Mouse (Mus musculus) thymus, adult 2 months (tissue): ENCODE data around the gene Lrrc7. TPM values are rescaled to one million over a fixed set of nuclear protein-coding genes. Genes with fewer than 3 reads are reported as not detected.

Experiments used
- DNase-seq: peaks from one replicate; pipeline ENCODE4 v3.0.0; 2021
- H3K27ac ChIP-seq: fragments of 200-500 bp; 2 replicates; pipeline ENCODE4 v1.5.1; 2012; ENCODE audit warnings: low read length, control low read depth; ENCODE audit not compliant: control insufficient read depth, insufficient read depth
- H3K27me3 ChIP-seq: fragments of 200-500 bp; 2 replicates; pipeline ENCODE4 v1.6.1; 2012; ENCODE audit warnings: mild to moderate bottlenecking, low read length, moderate library complexity, mixed read lengths; ENCODE audit not compliant: control insufficient read depth, insufficient read depth
- H3K36me3 ChIP-seq: fragments of 200-500 bp; 2 replicates; pipeline ENCODE4 v1.6.1; 2012; ENCODE audit warnings: mild to moderate bottlenecking, low read length, moderate library complexity; ENCODE audit not compliant: control insufficient read depth, insufficient read depth
- H3K4me1 ChIP-seq: fragments of 200-500 bp; replicated peaks from 2 replicates; pipeline ENCODE4 v1.6.1; 2012; ENCODE audit warnings: low read length; ENCODE audit not compliant: control insufficient read depth, insufficient read depth
- H3K4me3 ChIP-seq: fragments of 200-500 bp; 2 replicates; pipeline ENCODE4 v1.5.1; 2012; ENCODE audit warnings: mild to moderate bottlenecking, low read length, control low read depth, moderate library complexity; ENCODE audit not compliant: control insufficient read depth, insufficient read depth
- CTCF ChIP-seq: fragments of 200-500 bp; IDR thresholded peaks from 2 replicates; pipeline ENCODE4 v1.5.1; 2012; ENCODE audit warnings: mild to moderate bottlenecking, control low read depth, low read length, moderate library complexity, borderline replicate concordance; ENCODE audit not compliant: control insufficient read depth, poor library complexity, insufficient read depth; ENCODE audit errors: extremely low read depth
- POLR2A ChIP-seq: fragments of 200-500 bp; IDR thresholded peaks from 2 replicates; pipeline ENCODE4 v1.6.1; 2012; ENCODE audit warnings: mild to moderate bottlenecking, low read length, control low read depth, moderate library complexity; ENCODE audit not compliant: control insufficient read depth, poor library complexity, insufficient read depth; ENCODE audit errors: extremely low read depth
- WGBS: fragments of 180-500 bp; shearing (Covaris S2); methylation state at CpG from one replicate; pipeline ENCODE4 v1.1.7; 2018; 5-methylcytosine and 5-hydroxymethylcytosine counted together
- polyA plus RNA-seq: library from polyadenylated mRNA; depleted of rRNA; stranded (reverse); fragments of >200 nt; gene quantifications from 2 replicates; pipeline ENCODE4 v1.2.3, GENCODE M21; 2012

Lrrc7 gene
- polyA plus RNA-seq, 1 experiment, result not detected

- no peak overlapping the region for H3K4me3 ChIP-seq
- no peak for DNase-seq
- no peak overlapping the region for H3K27ac ChIP-seq
- no peaks in the 10 kb centered on the region for H3K27me3 ChIP-seq
- H3K36me3 ChIP-seq, result no peaks in the 10 kb centered on the region
- TF ChIP-seq CTCF (no peak), POLR2A (no peak)
- no peaks in the 10 kb centered on the region for H3K4me1 ChIP-seq
Observed at GRCm38 (mm10) chr3:158165004-158165403, 397.0 kb downstream of the Lrrc7 start.

- H3K4me1 ChIP-seq, result no peaks in the 10 kb centered on the region
- no peak overlapping the region for H3K4me3 ChIP-seq
- no peaks in the 10 kb centered on the region for H3K36me3 ChIP-seq
- H3K27me3 ChIP-seq, result no peaks in the 10 kb centered on the region
- TF ChIP-seq CTCF, result no peak
- no peak for TF ChIP-seq POLR2A
- H3K27ac ChIP-seq, result no peak overlapping the region
- WGBS, result 91% methylated on average over 5 of the region's 5 CpGs
- DNase-seq, result no peak
Observed at GRCm38 (mm10) chr3:158164452-158164851, 397.6 kb downstream of the Lrrc7 start.

GRCm38 (mm10) chr3:158163127-158163526, 398.9 kb downstream of the Lrrc7 start:
- TF ChIP-seq CTCF (no peak), POLR2A (no peak)
- 80% methylated on average over 4 of the region's 4 CpGs for WGBS
- no peak for DNase-seq
- Histone ChIP-seq H3K4me3 (no peak overlapping the region), H3K4me1 (no peaks in the 10 kb centered on the region), H3K27me3 (no peaks in the 10 kb centered on the region), H3K27ac (no peak overlapping the region), H3K36me3 (no peaks in the 10 kb centered on the region)

DNA sequence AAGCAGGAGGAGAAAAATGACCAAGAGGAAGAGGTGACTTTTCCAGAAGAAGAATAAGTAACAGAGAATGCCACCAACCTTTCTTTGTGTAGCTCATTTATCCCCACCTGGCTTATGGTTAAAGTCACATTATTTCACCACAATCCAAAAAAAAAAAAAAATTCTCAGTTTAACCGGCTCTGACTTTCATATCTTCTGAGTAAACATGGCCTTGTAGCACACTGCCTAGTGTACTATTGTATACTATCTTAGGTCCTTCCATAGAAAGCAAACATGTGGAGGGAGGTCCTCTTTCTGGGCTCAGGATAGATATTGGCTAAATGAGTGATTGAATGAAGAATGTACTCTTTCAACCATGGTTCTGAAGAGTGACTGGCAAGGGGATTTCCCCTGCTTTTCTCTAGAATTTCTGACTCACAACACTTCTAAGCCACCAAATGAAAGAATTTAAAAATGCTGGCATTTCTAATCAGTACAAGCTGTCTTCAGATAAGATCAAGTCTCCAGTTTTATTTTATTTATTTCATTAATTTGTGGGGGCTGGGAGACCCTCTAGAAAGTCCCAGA, 400.0 kb downstream of the Lrrc7 start:
- H3K27me3 ChIP-seq, result no peaks in the 10 kb centered on the region
- no peaks in the 10 kb centered on the region for H3K4me1 ChIP-seq
- TF ChIP-seq CTCF (no peak), POLR2A (no peak)
- no peak overlapping the region for H3K4me3 ChIP-seq
- no peak for DNase-seq
- H3K36me3 ChIP-seq, result no peaks in the 10 kb centered on the region
- 90% methylated on average over 1 of the region's 1 CpGs for WGBS
- no peak overlapping the region for H3K27ac ChIP-seq

- WGBS, result 85% methylated on average over 3 of the region's 3 CpGs
- TF ChIP-seq POLR2A (no peak), CTCF (no peak)
Observed at GRCm38 (mm10) chr3:158155515-158156286, 406.3 kb downstream of the Lrrc7 start.

DNA sequence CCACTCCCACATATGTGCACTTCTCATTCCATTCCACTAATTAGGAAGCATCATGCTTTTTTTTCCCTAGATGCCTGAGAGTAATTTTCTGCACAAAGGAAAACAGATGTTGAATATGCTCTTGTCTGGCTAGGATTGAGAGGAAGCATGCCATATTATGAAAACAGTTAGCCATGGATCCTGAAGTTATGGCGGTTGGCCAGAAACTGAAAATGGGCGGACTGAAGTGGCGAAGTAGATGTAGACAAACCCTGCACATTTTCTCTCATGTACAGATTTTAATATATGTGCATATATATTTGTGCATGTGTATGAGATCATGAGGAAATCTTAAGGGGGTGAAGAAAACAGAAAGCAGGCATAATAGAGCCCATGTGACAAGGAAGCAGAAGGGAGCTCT, 407.9 kb downstream of the Lrrc7 start:
- DNase-seq, result no peak
- Histone ChIP-seq H3K4me1 (no peaks in the 10 kb centered on the region), H3K4me3 (no peak overlapping the region), H3K36me3 (no peaks in the 10 kb centered on the region), H3K27me3 (no peaks in the 10 kb centered on the region), H3K27ac (no peak overlapping the region)
- 93% methylated on average over 3 of the region's 3 CpGs for WGBS
- TF ChIP-seq POLR2A, result no peak
- TF ChIP-seq CTCF, result no peak

More at GRCm38 (mm10) chr3:158155515-158156286, 406.3 kb downstream of the Lrrc7 start:
- no peaks in the 10 kb centered on the region for H3K36me3 ChIP-seq
- H3K27me3 ChIP-seq, result no peaks in the 10 kb centered on the region
- DNase-seq, result no peak
- no peak overlapping the region for H3K27ac ChIP-seq
- H3K4me3 ChIP-seq, result no peak overlapping the region
- H3K4me1 ChIP-seq, result no peaks in the 10 kb centered on the region

GRCm38 (mm10) chr3:158148998-158149397, 413.0 kb downstream of the Lrrc7 start:
- no peak for TF ChIP-seq POLR2A
- TF ChIP-seq CTCF, result no peak
- Histone ChIP-seq H3K4me3 (no peak overlapping the region), H3K27me3 (no peaks in the 10 kb centered on the region), H3K36me3 (no peaks in the 10 kb centered on the region), H3K27ac (no peak overlapping the region), H3K4me1 (no peaks in the 10 kb centered on the region)
- no peak for DNase-seq
- WGBS, result 92% methylated on average over 1 of the region's 1 CpGs
